Mouse (Mus musculus): Measurements from ENCODE around the gene Olfr472. TPM values are rescaled to one million over a fixed set of nuclear protein-coding genes. Genes with fewer than 3 reads are reported as not detected.
"Not testable (repeated sequence)": the region's sequence is repeated elsewhere in the genome, so short reads cannot be mapped to it uniquely, and the experiment has no call there.

The Olfr472 gene
- polyA plus RNA-seq (2014; fragmentation: Nextera tagmentation; extraction: Ambion mirVana), result not detected in 2 replicates

GRCm38 (mm10) chr7:107897602-107898001, at the start of gene Olfr472:
Olfr472 (plus strand) TSS chr7:107897902.
- no peak for ATAC-seq (ENCODE audit: insufficient number of reproducible peaks, insufficient read depth, low FRiP score, low read depth)
- Histone ChIP-seq H3K4me1 (ENCODE audit: control insufficient read depth, insufficient read depth, low read length) (no peaks in the 10 kb centered on the region), H3K4me3 (ENCODE audit: low read depth, low read length) (no peak within 1 kb of the TSS)

GRCm38 (mm10) chr7:107930146-107930545, 32.4 kb downstream of the Olfr472 start, which contains the start of gene Olfr473:
Olfr473 (plus strand) TSS chr7:107930446.
- H3K27me3 ChIP-seq (ENCODE audit: control insufficient read depth, insufficient read depth, low read length), result no peaks in the 10 kb centered on the region
- no peak for ATAC-seq (ENCODE audit: insufficient number of reproducible peaks, insufficient read depth, low FRiP score, low read depth)
- H3K9me3 ChIP-seq (ENCODE audit: control insufficient read depth, low read depth, low read length), result no peaks in the 10 kb centered on the region
- no peaks in the 10 kb centered on the region for H3K4me1 ChIP-seq (ENCODE audit: control insufficient read depth, insufficient read depth, low read length)
- WGBS, result 94% methylated on average over 1 of the region's 1 CpGs
- no peak within 1 kb of the TSS for H3K27ac ChIP-seq (ENCODE audit: low read length)
- H3K9ac ChIP-seq (replicated peaks; ENCODE audit: low read depth, low read length), result no peak within 1 kb of the TSS
- H3K4me3 ChIP-seq (ENCODE audit: low read depth, low read length), result no peak within 1 kb of the TSS
- H3K36me3 ChIP-seq (ENCODE audit: control insufficient read depth, insufficient read depth, low read length), result no peaks in the 10 kb centered on the region
- no peak within 1 kb of the TSS for H3K4me2 ChIP-seq (replicated peaks; ENCODE audit: low read depth, low read length)

More at GRCm38 (mm10) chr7:107897602-107898001, at the start of gene Olfr472:
- H3K9ac ChIP-seq (replicated peaks; ENCODE audit: low read depth, low read length), result no peak within 1 kb of the TSS
- no peak within 1 kb of the TSS for H3K27ac ChIP-seq (ENCODE audit: low read length)
- H3K4me2 ChIP-seq (replicated peaks; ENCODE audit: low read depth, low read length), result no peak within 1 kb of the TSS
- H3K27me3 ChIP-seq (ENCODE audit: control insufficient read depth, insufficient read depth, low read length), result no peaks in the 10 kb centered on the region
- H3K36me3 ChIP-seq (ENCODE audit: control insufficient read depth, insufficient read depth, low read length), result no peaks in the 10 kb centered on the region
- H3K9me3 ChIP-seq (ENCODE audit: control insufficient read depth, low read depth, low read length), result no peaks in the 10 kb centered on the region

- H3K9me3 ChIP-seq (ENCODE audit: control insufficient read depth, low read depth, low read length); H3K27ac ChIP-seq (ENCODE audit: low read length); H3K4me2 ChIP-seq (replicated peaks; ENCODE audit: low read depth, low read length); H3K4me1 ChIP-seq (ENCODE audit: control insufficient read depth, insufficient read depth, low read length); H3K36me3 ChIP-seq (ENCODE audit: control insufficient read depth, insufficient read depth, low read length); ATAC-seq (ENCODE audit: insufficient number of reproducible peaks, insufficient read depth, low FRiP score, low read depth); H3K9ac ChIP-seq (replicated peaks; ENCODE audit: low read depth, low read length); H3K27me3 ChIP-seq (ENCODE audit: control insufficient read depth, insufficient read depth, low read length); H3K4me3 ChIP-seq (ENCODE audit: low read depth, low read length): not testable (repeated sequence)
- WGBS, result 96% methylated on average over 12 of the region's 12 CpGs
Observed at GRCm38 (mm10) chr7:107952539-107952938, 54.8 kb downstream of the Olfr472 start.

GRCm38 (mm10) chr7:107954343-107954742, 56.6 kb downstream of the Olfr472 start, which contains the start of gene Olfr474:
Olfr474 (plus strand) TSS chr7:107954643.
- H3K9me3 ChIP-seq (ENCODE audit: control insufficient read depth, low read depth, low read length), result no peaks in the 10 kb centered on the region
- H3K36me3 ChIP-seq (ENCODE audit: control insufficient read depth, insufficient read depth, low read length), result no peaks in the 10 kb centered on the region
- H3K27ac ChIP-seq (ENCODE audit: low read length), result no peak within 1 kb of the TSS
- H3K4me2 ChIP-seq (replicated peaks; ENCODE audit: low read depth, low read length), result no peak within 1 kb of the TSS
- no peak within 1 kb of the TSS for H3K4me3 ChIP-seq (ENCODE audit: low read depth, low read length)
- H3K4me1 ChIP-seq (ENCODE audit: control insufficient read depth, insufficient read depth, low read length), result no peaks in the 10 kb centered on the region
- H3K9ac ChIP-seq (replicated peaks; ENCODE audit: low read depth, low read length), result no peak within 1 kb of the TSS
- ATAC-seq (ENCODE audit: insufficient number of reproducible peaks, insufficient read depth, low FRiP score, low read depth), result no peak
- no peaks in the 10 kb centered on the region for H3K27me3 ChIP-seq (ENCODE audit: control insufficient read depth, insufficient read depth, low read length)
- 88% methylated on average over 1 of the region's 1 CpGs for WGBS

Other genes with a start within 250 kb of the Olfr472 start
- 0.12 and 0.14 TPM in 2 replicates for gene Cyb5r2, start 139.9 kb upstream of the Olfr472 start, polyA plus RNA-seq (2014; fragmentation: Nextera tagmentation; extraction: Ambion mirVana)
- gene Ovch2, start 96.7 kb upstream of the Olfr472 start, polyA plus RNA-seq (2014; fragmentation: Nextera tagmentation; extraction: Ambion mirVana), result not detected in 2 replicates
- gene Olfr467, start 85.6 kb upstream of the Olfr472 start, polyA plus RNA-seq (2014; fragmentation: Nextera tagmentation; extraction: Ambion mirVana), result not detected in 2 replicates
- not detected in 2 replicates for gene Olfr469, start 72.4 kb upstream of the Olfr472 start, polyA plus RNA-seq (2014; fragmentation: Nextera tagmentation; extraction: Ambion mirVana)
- not detected in 2 replicates for gene Olfr470, start 50.4 kb upstream of the Olfr472 start, polyA plus RNA-seq (2014; fragmentation: Nextera tagmentation; extraction: Ambion mirVana)
- gene Olfr473, start 32.5 kb downstream of the Olfr472 start, polyA plus RNA-seq (2014; fragmentation: Nextera tagmentation; extraction: Ambion mirVana), result not detected in 2 replicates
- gene Olfr474, start 56.7 kb downstream of the Olfr472 start, polyA plus RNA-seq (2014; fragmentation: Nextera tagmentation; extraction: Ambion mirVana), result not detected in 2 replicates
- not detected in 2 replicates for gene Olfr476, start 66.9 kb downstream of the Olfr472 start, polyA plus RNA-seq (2014; fragmentation: Nextera tagmentation; extraction: Ambion mirVana)
- gene Olfr477, start 88.8 kb downstream of the Olfr472 start, polyA plus RNA-seq (2014; fragmentation: Nextera tagmentation; extraction: Ambion mirVana), result not detected in 2 replicates
- gene Olfr478, start 136.1 kb downstream of the Olfr472 start, polyA plus RNA-seq (2014; fragmentation: Nextera tagmentation; extraction: Ambion mirVana), result not detected in 2 replicates
- gene Olfr479, start 152.8 kb downstream of the Olfr472 start, polyA plus RNA-seq (2014; fragmentation: Nextera tagmentation; extraction: Ambion mirVana), result not detected in 2 replicates
- not detected in 2 replicates for gene Olfr480, start 169.4 kb downstream of the Olfr472 start, polyA plus RNA-seq (2014; fragmentation: Nextera tagmentation; extraction: Ambion mirVana)
- not detected in 2 replicates for gene Olfr481, start 182.0 kb downstream of the Olfr472 start, polyA plus RNA-seq (2014; fragmentation: Nextera tagmentation; extraction: Ambion mirVana)
- 0.17 TPM in 1 of 2 replicates, not detected in the other for gene Olfr482, start 199.7 kb downstream of the Olfr472 start, polyA plus RNA-seq (2014; fragmentation: Nextera tagmentation; extraction: Ambion mirVana)
- gene Olfr483, start 202.9 kb downstream of the Olfr472 start, polyA plus RNA-seq (2014; fragmentation: Nextera tagmentation; extraction: Ambion mirVana), result not detected in 2 replicates
- not detected in 2 replicates for gene Olfr484, start 229.5 kb downstream of the Olfr472 start, polyA plus RNA-seq (2014; fragmentation: Nextera tagmentation; extraction: Ambion mirVana)